Mouse (Mus musculus) CD4-positive, CD25-positive, alpha-beta regulatory T cell, adult 4 months (primary cell): ENCODE measurements around the gene Fars2. TPM values are rescaled to one million over a fixed set of nuclear protein-coding genes. Genes with fewer than 3 reads are reported as not detected.

Experiments used
- ATAC-seq: one replicate; pipeline ENCODE4 v1.8.0; 2017
- polyA plus RNA-seq, 2 experiments: library from polyadenylated mRNA; unstranded; fragments of 100-300 nt; shearing (Covaris generic); gene quantifications; one replicate each; pipeline ENCODE4 v1.2.1; 2017

Fars2 gene
- 10 to 100 TPM; 37.6 to 44.7 TPM for polyA plus RNA-seq

DNA sequence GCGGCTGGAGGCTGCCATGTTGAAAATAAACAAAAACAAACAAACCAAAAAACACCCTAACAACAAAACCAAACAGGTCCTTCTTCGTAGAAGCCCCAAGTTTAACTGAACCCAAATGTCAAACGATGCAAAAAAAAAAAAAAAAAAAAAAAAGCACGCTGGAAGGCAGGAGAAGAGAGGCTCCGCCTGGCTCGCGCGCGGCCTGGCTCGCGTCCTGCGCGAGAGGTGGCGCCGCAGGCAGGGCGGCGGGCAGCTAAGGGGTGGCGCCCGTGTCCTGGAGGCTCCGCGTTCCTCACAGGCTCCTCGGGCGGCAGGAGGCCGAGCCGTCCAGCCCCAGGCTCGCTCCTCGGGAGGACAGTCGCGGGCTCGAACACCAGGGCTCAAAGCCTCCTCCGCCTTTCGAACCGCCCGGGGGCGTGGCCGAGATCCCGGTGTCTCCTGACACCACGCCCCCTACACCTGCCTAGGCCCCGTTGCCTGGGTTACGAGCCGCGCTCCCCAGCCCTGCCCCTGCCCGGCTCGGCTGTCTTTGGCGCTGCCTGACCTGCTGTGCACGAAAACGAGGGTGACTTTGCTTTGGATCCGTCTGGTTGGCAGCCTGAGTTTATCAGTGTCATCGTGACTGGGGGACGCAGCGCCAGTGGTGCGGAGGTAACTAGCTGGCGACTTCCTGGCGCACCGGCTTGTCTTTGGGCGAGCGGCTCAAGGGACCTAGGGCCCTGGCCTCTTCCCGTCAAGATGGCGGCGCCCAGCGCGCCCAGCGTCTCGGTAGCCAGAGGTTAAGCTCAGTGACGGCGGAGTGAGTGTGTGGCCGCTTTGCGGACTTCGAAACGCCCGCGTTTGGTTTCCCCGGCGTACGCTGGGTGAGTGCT, at the start of gene Fars2, which contains the start of gene Lyrm4:
Gene Fars2, plus strand, starts transcription at position 270 of the 872 bp plus-strand sequence.
Gene Lyrm4, minus strand, starts transcription at position 384 of the 872 bp plus-strand sequence.
- ATAC-seq: peak; percentile 98

DNA sequence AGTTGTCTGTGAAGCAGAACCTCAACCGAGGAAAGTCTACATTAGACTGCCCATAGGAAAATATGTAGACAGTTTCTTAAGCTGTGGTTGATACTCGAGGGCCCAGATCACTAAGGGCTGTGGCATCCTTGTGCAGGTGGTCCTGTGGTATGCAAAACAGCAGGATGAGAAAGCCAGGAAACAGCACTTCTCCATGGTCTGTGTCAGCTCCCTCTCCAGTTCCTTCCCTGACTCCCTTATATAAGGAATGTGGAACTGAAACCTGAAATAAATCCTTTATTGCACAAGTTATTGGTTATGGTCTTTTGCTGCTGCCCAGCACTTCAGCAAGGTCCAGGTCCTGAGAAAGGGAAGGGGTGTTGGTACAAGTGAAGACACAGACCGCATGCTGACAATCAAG, 42.7 kb upstream of the Fars2 start:
- no peak for ATAC-seq

DNA sequence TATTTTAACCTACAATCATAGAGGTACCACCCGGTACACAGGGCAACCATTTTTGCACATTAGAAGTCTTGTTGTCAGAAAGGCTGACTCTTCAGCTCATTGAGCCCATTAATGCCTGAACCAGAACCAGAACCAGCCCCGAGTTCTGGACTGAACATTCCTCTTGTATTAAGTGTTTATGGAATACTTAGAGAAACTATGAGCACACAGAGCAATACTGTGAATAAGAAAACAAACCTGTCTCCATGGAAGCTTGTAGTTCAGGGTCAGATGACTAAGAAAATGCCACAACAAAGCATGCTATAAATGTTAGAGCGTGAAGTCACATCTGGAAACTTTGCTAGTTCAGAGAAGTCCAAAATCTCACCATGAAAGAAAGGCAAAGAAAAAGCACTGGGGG, 35.6 kb upstream of the Fars2 start:
- no peak for ATAC-seq

DNA sequence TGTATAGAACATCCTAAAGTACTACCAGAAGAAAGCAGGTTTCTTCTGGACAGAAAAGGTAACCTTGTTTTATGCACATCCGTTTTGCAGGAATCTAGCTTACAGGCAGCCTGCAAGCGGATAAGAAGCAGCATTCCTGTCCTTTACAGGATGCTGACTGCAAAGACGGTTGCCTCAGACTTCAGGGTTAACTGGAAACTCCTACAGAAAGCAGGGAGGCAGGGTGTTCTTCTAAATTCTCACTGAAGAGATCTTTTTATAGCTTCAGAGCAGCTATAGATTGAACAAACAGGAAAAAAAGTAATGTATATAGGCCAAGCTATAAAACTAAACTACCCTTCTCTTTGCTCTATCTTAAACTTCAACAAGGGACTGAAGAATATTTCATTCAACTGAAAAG, 32.5 kb upstream of the Fars2 start:
- ATAC-seq: no peak

DNA sequence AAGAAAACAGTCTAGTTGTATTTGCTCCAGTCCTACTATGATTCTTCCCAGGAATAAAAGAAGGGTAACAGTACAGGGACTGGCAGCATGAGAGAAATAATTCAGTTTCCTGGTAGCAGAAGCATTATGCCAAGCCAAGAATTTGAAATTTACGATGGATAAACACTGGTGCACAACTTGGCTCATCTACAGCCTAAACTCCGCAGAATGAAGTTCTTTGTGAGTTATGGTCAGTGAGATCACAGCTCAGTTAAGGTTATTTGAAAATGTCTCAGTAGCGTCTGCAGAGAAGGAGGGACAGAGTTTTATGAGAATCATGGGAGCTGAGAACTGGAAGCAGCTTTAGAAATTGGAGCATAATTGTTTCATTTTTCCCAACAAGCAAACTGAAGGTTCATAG, 31.2 kb upstream of the Fars2 start:
- no peak for ATAC-seq

DNA sequence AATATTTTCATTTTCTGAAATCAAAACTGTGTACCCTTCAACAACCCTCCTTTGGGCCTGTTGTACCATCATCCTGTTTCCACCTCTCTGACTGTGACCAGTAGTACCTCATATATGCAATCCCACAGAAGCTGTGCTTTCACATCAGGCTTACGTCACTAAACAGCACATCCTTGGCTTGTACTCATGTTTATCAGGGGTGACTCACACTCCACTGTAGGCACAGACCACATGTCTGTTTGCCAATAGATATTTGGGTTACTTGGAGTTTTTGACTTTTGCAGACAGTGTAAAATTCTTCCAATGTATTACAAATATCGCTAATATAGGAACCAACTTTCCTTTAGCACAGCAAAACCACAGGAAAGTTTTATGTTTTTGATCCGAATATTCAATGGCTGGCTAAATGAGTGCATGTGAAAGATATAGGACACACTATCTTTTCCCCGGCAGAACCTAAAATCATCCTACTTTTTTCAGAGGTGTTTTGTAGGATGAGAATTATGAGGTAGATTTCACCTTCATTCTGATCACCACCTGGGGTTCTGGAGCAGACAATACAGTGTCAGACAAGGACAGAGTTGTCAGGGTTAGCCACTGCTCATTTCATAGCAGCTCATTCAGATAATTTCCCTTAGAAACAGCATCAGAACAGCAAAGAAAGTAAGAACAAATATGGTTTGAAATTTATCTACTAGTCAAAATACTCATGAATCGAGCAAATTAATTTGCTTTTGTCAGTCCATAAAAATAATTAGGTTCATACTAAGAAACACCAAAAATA, 30.4 kb upstream of the Fars2 start:
- ATAC-seq: no peak

DNA sequence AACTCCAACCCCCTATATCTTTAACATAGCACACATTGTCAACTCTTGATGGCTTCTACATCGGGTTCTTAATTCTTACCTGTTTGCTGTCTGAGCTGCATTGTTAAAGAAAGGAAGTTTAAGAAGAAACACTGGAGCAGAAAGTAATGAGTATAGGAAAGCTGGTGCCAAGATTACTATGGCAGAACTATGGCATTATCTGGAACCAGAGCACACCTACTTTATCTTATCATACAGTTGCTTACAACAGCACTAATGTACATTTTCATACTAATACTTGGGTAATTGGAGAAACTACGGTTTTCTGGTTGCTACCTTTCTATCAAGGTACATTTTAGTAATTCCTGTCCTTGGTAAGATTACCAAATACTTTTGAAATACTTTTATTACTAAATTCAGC, 29.8 kb upstream of the Fars2 start:
- ATAC-seq: no peak

DNA sequence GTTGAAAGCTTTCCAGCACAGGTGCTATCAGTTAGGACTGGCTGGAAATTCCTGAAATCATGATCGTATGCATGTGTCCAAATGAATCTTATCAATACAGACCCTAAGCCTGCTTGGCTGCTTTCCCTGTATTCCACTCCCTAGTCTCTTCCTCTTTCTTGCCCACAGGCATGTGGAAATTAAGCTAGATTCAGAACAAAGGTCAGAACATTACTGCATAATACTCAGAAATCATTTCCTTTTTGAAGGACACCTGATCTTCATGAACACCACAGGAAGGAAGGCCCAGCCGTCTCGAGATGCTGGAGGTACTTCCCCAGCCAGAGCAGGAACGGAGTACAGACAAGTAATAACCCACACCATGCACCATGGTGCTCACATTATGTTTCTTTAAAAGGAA, 29.0 kb upstream of the Fars2 start:
- ATAC-seq: peak; percentile 97

DNA sequence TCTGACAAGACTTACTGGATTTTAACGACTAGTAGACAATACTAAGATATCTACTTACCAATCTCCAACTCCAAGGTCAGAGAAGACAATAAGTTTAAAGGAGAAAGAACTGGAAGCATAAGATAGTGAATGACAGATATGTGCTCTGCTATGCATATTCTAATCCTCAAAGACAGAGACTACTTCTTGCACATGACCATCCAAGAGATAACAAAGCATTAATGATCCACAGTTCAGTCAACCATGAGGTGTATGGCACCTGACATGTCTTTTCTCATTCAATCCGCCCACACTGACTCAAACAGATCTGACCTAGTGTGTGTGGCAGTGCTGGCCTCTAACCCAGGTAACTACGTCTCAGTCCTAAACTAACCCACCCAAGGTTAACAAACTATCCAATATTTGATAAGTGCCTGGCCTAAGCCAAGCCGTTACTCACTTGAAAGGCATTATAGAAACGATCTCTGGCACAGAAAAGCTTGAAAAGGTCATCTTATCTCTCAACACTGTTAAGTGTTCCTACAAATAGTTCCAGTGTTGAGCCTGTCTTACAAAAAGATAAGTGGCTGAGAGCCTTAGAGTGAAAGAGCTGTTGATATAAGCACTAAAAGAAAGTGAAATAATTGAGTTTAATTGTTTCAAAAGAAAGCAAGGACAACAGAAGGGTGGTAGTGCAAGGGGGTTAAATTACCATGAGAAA, 20.4 kb upstream of the Fars2 start:
- no peak for ATAC-seq

DNA sequence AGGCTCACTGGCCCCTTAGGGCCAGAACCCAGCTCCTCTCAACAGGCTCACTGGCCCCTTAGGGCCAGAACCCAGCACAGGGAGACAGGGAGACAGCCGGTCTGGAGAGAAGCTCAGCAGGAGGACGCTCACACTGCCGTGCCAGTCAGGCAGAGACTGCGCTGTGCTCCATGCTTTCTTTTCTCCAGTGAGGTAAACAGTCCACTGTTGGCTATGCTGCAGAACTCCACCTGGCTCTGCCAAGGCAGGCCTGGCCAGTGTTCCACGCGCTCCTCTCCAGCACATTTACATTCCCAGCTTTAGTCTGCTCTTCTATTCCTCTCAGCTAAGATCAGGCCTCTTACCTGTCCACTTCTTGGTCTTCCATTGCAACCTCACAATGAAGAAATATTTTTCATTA, 11.6 kb upstream of the Fars2 start:
- ATAC-seq: no peak

DNA sequence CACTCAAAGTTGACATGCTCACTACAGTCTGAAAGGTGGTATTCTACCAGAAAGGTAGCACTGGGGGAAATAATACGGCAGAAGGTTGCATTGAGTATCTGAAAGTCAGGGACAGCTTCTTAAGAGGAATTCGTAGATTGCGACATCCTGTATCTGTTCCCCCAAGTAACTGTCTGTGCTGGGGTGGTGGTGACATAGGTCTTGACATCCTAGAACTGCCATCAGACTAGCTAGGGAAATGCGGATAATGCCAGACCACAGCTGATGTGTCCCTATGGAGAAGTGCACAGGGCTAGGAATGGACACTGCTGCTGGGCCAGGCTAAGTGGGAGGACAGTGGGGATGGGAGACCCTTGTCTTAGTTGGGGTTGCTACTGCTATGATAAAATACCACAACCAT, 8.7 kb upstream of the Fars2 start:
- ATAC-seq: no peak

DNA sequence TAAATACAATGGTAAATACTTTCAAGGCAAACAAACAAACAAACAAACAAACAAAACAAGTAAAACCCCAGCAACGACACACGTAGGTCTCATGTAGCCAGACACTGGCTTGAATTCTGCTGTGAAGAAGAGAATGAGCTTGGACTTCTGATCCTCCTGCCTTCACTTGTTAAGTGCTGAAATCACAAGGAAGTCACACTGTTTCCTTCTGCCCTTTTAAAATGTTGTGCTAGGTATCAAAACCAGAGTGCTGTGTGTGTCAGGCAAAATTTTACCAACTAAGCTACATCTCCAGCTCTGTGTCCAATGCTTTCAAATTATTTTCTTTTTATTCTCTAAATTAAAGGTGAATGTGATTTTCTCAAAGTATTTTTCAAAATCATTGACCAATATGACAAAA, 5.9 kb upstream of the Fars2 start:
- ATAC-seq: no peak

DNA sequence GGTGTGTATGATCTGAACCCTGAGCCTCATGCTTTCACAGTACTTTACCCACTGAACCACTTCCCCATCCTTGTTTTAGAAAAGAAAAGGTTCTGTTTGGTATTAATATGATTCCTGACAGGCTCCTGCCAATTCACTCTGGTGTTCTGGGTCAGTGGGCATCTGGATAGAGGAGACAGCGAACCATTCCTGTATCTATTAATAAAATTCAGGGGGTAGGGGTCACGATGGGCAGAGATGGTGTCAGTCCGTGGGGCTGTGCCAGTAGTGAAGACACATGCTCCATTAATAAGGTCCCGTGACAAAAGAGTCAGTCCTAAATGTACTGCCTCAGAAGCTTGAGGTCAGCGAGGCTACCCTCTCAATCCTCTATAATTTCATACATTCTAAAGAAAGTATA, 4.0 kb upstream of the Fars2 start:
- no peak for ATAC-seq

DNA sequence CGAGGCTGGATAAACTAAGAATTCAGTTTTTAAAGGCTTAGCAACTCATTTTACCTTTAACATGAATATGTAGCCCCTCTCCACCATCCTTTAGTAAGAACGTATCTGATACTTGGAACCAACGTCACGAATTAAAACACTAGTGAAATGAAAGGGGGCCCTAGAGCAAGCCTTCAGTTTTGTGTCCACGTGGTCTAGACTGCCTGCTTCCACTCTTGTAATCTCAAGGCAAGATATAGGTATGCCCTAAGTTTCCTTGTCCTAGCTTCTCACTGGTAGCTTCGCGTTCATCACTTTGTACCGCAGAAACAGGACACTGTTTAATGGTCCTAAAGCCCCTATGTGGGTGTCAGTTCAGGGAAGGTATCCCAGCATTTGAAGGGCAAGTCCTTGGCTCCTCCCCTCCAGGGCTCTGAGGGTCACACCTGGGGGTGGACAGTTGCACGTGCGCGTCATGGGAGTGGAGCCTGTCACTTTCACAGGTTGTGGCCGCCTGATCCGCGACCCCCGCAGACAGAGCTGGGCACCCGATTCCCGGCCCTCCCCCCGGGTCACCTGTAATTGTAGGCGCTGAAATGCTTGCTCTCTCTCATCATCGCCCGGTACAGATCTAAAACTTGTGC, 581 bp upstream of the Fars2 start:
- no peak for ATAC-seq

DNA sequence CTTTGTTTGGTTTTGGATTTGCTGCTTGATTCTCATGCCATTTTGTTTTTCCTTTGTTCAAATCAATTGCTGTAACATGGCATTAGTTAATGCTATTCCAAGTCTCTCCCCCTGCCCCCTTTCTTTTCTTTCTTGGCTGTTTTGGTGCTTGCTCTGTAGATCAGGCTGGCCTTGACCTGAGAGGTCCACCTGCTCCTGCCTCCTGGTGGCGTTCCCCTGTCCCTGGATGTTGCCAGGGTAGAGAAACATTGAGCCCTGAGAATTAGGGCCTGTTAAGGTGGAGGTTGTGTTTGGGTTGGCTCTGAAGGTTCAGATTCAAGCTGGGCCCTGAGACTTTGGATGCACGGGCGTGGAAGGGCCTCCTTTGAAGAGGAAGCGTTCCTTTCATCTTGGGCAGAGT, 2.5 kb downstream of the Fars2 start:
- ATAC-seq: no peak

DNA sequence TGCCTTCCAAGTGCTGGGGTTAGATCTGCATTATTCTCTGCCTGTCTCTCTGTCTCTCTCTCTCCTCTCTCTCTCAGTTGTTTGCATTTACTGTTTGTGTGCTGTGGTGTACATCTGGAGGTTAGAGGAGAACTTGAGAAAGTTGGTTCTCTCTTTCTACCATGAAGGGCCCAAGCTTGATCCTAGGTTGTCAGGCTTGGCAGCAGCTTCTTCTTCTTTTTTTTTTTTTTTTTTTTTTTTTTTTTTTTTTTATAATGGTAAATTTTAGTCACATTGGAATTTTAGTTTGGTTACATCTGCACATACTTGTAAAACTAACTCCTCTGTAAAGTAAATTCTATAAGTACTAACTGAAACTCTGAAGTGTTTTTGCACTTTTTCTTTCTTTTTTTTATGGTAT, 3.4 kb downstream of the Fars2 start:
- no peak for ATAC-seq

DNA sequence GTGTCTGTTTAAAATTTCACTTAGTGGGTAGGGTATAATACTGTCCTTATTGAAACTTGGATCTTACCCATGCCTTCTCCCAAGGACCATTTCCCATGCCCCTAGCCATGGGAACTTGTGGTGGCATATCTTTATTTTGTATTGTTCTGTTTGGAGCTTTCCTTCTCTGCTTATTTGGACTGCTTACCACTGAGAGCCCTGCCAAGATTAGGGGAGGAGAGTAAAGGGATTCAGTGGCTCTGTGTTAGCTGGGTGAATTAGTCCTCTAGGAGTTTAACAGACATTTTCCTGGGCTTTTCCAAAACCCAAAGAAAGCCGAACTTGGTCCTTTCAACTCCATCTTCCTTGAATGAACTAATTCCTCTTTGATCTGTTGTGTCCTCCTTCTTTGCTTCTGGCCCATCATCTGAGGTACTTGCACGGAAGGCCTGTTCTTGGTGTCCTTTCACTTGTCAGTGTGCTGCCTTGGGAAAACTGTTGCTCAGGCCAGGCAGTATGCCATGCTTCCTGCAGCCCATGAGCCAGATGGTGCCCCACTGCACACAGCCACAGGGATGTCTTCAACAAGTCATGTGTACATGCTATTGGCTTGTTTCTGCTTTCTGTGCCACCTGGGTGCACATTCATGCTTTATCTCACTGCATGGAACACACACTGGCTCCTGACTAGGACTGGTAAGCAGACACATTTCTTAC, 12.3 kb downstream of the Fars2 start:
- no peak for ATAC-seq

DNA sequence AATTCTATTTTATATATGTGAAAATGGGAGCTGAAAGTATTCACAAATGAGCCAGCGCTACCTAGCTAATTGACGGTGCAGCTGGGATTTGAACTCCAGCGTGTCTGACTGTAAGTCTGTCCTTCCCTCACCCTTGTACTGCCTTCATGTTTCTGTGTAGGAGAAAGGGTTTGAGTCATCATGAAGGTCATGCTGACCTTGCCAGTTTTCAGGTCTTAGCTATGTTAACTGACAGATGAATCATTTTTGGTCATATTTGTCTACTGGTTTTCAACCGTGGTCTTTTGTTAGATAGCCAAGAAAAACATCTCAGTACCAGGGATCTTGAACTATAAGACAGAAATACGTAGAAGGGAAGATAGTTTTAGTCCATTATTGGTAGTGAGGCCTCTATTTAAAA, 14.2 kb downstream of the Fars2 start:
- no peak for ATAC-seq

DNA sequence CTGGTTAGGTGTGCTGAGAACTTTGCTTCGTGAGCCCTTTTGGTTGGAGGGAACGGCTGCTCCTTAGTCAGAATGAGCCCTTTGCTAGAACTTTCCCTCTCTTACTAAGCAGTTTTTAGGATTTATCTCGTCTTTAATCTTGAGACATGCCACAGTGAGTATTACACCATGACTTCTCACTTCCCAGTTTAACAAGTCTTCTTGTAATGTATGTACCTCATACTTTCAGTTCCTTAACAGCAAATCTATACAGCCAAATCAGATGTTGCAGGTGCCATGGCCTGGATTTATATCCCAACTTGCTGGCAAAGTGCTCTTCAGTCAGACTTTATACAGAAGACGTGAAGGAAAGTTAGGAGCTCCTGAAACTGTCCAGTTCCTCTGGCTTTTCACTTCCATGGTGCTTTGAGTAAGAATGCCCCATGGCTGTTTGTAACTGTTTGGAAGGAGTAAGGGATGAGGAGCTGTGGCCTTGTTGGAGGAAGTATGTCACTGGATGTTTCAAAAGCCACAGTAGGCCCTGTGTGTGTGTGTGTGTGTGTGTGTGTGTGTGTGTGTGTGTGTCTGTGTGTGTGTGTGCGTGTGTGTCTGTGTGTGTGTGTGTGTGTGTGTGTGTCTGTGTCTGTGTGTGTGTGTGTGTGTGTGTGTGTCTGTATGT, 14.9 kb downstream of the Fars2 start:
- no peak for ATAC-seq

DNA sequence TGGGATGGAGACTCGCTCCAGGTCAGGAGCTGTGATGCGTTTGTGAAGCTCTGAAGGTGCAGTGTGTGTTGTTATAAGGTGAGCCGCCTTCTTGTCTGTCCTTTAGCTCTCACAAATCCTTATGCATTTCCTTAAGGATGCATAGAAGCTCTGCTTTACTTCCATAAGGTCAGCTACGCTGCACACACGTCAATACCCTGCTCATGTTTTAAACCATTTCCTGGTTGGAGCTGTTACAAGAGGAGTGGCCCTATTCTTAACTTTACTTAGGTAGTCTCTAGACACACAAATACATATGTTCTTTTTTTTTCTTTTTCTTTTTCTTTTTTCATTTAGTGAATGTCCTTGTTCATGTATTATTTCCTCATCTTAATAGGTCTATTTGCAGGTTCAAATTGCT, 22.5 kb downstream of the Fars2 start:
- ATAC-seq: no peak

DNA sequence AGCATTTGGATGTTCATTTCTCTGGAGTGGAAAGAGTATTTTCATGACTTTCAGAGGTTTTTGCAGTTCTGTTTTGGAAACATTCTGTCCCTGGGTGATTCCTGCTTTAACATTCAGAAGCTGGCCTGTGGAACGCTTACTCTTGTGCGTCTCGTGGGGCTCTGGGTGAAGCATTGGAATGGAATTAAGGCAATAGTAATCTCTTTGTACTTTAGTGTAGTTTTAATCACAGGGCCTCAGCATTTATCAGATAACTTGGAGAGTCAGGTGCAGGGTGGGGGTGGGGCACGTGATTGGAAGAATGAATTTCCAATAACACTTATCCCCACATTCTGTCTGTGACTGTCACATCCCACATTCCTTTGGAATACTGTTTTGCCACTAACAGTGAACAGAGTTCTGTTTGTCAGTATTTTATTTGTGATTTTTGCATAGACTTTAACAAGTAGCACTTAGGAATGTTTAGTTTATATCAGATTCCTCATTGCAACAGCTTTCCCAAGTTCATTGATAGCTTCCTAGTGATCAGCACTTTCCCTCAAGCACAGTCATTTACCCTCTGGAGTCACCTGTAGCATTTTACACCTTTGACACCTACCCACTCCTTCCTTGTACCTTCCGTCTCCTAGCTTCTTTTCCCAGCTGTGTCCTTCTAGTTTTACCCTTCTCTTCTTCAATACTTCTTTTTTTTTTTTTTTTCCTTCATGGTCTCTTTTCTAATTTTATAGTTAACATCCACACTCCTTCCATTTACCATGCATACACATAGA, 23.2 kb downstream of the Fars2 start:
- ATAC-seq: no peak
